Mouse (Mus musculus): ENCODE measurements around the gene Zfp658.

Zfp658 gene

DNA sequence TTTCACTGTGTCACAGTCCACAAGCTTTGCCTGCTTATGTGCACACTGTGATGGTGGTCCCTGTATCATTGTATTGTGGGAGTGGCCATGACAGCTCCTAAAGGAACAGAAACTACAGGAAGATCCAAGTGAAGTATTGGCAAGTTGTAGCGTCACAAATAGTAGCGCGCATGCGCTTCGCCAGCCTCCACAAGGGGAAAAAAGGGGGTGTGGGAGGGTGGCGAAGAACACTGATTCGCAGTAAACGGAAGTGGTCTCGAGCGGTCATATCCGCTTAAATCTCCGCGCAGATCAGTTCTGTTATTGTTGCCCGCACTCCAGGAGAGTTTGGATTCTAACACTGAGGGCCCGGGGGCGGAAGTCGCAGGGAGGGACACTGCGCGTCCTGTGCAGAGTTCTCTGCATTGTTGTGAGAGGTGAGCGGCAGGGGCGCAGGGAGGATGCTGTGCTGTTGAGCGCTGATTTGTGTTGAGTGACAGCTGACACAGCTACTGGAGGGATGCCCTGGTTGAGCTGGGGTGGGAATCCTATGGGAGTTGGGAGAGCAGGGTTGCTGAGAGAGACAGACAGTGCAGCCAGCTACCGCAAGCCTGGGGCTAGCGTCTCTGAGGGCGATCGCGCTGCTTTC lies at the start of gene Zfp658:
Zfp658 (plus strand) TSS at position 251 of the 628 bp plus-strand sequence.
- DNase-seq (ENCODE audit: low read depth), result peak; percentile 94

DNA sequence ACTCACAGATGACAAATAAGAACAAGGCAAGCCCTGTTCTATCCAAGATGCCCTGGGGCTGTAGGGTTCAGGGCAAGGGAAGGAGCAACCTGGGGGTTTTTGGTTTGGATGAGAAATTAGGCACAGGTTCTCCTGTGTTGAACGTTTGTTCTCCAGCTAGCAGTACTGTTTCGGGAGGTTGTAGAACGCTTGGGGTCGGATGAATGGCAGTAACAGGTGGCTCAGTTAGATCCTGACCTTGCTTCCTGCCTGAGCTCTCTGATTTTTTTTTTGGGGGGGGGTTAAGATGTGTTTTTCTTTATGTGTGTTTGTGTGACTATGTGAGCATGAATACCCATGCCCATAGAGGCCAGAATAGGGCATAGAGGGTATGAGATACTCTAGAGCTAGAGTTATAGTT lies 49.5 kb upstream of the Zfp658 start:
- DNase-seq (ENCODE audit: low read depth), result no peak

GRCm38 (mm10) chr7:43515076-43515475 lies 47.0 kb upstream of the Zfp658 start:
- no peak for DNase-seq (ENCODE audit: low read depth)

DNA sequence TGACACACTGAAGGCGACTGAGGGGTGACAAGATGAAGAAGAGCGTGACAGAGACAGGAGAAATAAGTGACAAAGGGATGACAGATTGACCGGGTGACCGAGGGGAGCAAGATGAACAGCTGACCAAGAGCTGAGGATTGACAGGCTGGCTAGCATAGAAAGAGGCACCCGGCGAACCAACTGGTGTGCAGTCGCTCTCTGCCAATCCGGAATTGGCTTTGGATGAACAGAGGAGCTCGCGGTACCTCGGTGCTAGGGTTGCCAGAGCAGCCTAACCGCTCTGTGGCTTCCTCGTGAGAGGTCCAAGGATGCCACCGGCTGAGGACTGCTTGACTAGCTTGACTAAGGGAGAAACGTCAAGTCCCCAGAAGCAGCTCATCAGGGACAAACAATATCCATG lies 43.7 kb upstream of the Zfp658 start:
- DNase-seq (ENCODE audit: low read depth), result no peak

- no peak for DNase-seq (ENCODE audit: low read depth)
These were observed 39.3 kb upstream of the Zfp658 start for GRCm38 (mm10) chr7:43522776-43523175.

GRCm38 (mm10) chr7:43525313-43525712 lies 36.7 kb upstream of the Zfp658 start:
- peak; percentile 26 for DNase-seq (ENCODE audit: low read depth)

DNA sequence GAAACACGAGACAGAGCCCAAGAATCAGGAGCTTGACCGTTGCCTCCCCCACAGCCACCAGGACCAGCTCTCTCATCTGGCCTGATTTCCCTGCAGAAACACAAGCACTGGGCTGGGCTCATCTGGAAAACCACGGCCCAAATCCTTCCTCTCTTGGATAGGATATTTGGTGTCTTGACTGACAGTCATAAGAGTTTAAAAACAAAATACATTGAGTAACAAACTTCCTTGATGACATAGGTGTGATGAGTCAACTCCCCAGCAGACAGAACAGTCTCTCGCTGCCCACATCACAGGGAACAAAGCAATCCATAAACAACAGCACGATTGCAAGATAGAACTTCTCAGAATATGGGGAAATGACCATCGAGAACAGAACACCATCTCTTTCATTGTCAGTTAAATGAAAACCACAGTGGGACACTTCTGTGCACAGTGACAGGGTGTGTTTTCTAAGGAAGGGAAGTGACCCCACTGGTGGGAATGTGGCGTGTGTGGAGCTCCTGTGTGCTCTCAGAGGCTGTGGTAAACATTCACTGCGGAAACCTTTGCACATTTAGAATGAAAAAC lies 31.8 kb upstream of the Zfp658 start:
- no peak for DNase-seq (ENCODE audit: low read depth)

- no peak for DNase-seq (ENCODE audit: low read depth)
These were observed 29.0 kb upstream of the Zfp658 start for GRCm38 (mm10) chr7:43532936-43533505.

- DNase-seq (ENCODE audit: low read depth), result no peak
These were observed 23.5 kb upstream of the Zfp658 start for GRCm38 (mm10) chr7:43538524-43538923.

DNA sequence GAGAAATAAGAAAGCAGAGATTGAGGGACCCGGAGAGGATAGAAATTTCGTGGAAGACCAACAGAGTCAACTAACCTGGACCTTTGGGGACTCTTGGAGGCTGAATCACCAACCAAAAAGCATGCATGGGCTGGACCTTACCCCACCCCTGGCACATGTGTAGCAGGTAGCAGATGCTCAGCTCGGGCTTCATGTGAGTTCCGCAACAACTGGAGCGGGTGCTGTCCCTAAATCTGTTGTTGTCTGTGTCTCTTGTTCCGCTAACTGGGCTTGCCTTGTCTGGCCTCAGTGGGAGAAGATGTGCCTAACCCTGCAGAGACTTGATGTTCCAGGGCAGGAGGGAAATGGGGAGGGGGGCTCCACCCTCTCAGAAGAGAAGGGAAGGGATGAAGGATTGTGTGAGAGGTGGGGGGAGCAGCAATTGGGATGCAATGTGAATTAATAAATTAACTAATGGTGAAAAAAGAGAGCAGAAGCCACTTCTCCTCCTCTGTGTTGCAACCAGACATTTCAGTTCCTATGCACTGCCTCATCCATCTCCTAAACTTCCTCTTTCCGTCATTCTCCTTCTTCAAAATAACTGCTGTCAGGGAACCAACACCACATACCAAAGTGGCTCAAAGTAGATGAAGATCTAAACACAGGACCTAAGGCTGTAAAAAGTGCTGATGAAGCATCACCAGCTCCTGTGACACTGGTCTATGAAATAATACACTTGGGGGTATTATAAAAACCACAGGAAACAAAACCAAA lies 17.7 kb upstream of the Zfp658 start, which contains the start of gene Cd33:
Cd33 (minus strand) TSS at position 204 of the 753 bp plus-strand sequence.
- no peak for DNase-seq (ENCODE audit: low read depth)

GRCm38 (mm10) chr7:43545656-43546545 lies 16.2 kb upstream of the Zfp658 start:
- DNase-seq (ENCODE audit: low read depth), result no peak

DNA sequence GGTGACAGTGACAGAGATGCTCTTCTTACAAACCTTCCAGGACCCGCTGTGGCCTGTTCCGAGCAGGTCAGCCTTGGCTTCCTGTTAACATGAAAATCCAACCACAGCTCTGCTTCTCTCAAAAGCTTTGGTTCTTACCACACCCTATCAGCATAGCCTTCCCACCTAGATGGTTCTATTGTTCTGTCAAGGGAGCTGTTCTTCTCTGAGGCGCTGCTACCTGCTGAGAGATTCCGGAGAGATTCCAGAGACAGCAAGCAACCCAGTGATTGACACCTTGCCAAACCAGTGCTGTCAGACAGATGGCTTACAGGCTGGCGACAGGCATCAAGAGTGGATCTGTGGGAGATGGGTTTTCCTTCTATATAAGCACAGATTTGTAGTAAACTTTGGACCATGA lies 14.4 kb upstream of the Zfp658 start:
- DNase-seq (ENCODE audit: low read depth), result no peak

GRCm38 (mm10) chr7:43548206-43548605 lies 13.8 kb upstream of the Zfp658 start:
- DNase-seq (ENCODE audit: low read depth), result no peak

DNA sequence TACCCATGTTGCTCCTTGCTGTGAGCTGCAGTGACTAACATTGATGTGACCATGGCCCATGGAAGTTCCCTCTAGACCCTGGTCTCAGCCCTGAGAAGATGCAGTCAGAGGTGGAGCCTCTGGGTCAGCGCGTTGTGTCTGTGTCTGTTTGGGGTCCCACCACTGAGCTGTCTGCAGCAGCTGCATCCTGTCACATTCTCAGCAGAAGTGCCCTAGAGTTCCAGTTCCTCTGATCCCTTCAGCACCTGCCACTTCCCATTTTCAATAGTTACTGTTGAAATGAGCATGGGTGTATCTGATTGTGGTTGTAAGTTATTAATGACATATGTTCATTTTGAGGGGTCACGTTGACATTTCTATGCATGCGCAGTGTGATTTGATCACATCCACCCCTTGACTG lies 8.9 kb upstream of the Zfp658 start:
- no peak for DNase-seq (ENCODE audit: low read depth)

DNA sequence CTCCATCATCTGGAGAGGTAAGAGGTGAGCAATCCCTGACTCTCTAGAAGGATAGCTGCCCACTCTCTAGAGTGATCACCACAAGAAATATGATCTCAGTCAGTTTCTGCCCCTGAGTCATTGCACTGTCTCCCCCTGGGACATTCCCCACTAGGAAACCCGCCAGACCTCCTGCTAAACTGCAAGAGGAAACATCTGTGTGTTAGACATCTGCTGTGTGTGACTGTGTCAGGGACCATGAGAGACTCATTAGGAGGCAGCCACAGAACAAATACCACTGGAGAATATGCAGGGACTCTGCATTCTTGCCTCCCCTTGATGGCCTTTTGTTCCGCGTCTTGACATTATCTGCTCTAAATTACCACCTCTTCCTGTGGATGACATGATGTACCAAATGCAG lies 7.5 kb upstream of the Zfp658 start:
- no peak for DNase-seq (ENCODE audit: low read depth)

- no peak for DNase-seq (ENCODE audit: low read depth)
These were observed 6.7 kb upstream of the Zfp658 start for GRCm38 (mm10) chr7:43555351-43555750.

- no peak for DNase-seq (ENCODE audit: low read depth)
These were observed 5.2 kb upstream of the Zfp658 start for GRCm38 (mm10) chr7:43556901-43557300.

- DNase-seq (ENCODE audit: low read depth), result no peak
These were observed 605 bp downstream of the Zfp658 start for GRCm38 (mm10) chr7:43562651-43563070.

DNA sequence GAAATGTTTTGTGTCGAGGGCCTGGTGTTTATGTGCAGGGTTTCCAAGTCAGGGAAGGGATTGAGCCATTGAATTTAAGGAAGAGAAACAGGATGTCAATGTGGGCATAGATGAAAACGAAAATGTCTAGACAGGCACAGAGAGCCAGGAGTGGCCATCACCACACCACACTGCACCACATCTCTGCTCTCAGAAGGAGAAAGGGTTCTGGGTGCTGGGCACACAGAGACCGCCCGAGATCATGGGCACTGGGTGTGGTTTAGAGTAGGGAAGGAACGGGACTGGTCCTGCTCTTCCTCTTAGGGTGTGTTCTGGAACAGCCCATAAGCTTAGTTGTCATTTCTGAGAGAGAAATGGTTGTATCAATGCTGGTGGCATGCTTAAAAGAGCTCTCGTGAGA lies 1.2 kb downstream of the Zfp658 start:
- DNase-seq (ENCODE audit: low read depth), result peak; percentile 32

GRCm38 (mm10) chr7:43571216-43571615 lies 9.2 kb downstream of the Zfp658 start:
- DNase-seq (ENCODE audit: low read depth), result no peak

DNA sequence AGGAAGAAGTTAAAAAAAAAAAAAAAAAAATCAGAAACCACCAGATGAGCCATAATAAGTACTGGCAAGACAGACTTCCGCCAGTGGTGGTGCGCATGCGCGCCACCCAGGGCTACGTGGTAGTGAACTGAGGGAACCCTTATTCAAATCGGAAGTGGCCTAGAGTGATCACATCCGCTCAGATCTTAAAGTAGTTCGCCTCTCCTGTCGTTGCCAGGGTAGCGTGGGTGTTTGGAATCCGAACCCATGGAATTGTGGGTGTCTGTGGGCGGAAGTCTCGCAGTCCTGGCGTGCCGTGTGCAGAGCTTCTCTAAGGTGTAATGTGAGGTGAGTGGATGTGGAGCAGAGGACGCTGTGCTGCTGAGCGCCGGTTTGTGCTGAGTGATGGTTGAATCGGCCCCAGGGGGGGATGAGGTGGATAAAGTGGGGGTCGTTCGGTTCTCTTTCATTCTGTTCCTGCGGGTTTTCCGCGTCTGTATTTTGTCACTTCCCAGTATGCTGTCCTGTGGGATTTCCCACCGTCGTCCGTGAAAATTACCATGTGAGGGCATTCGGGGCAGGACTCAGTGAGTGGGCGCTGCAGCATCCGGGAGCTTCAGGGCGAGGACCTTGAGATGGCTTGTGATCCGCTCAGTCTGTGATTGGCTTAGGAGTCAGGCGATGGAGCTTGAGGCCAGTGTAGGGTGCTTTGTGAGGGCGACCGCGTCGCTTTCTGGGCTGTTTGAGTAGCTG lies 17.6 kb downstream of the Zfp658 start, which contains the start of gene Zfp719:
Zfp719 (plus strand) TSS at position 171 of the 732 bp plus-strand sequence.
- DNase-seq (ENCODE audit: low read depth), result peak; percentile 98
